Mouse (Mus musculus) heart, adult 2 months (tissue): ENCODE measurements around the gene Gimap7.

Experiments used
- CTCF ChIP-seq: fragments of 200-600 bp; IDR thresholded peaks from 2 replicates; pipeline ENCODE4 v1.8.1; 2022; ENCODE audit warnings: antibody characterized with exemption, mild to moderate bottlenecking, moderate library complexity
- EP300 ChIP-seq: fragments of 200-500 bp; IDR thresholded peaks from 2 replicates; pipeline ENCODE4 v1.6.1; 2011; ENCODE audit warnings: low read depth, low read length, control low read depth; ENCODE audit not compliant: insufficient read depth

DNA sequence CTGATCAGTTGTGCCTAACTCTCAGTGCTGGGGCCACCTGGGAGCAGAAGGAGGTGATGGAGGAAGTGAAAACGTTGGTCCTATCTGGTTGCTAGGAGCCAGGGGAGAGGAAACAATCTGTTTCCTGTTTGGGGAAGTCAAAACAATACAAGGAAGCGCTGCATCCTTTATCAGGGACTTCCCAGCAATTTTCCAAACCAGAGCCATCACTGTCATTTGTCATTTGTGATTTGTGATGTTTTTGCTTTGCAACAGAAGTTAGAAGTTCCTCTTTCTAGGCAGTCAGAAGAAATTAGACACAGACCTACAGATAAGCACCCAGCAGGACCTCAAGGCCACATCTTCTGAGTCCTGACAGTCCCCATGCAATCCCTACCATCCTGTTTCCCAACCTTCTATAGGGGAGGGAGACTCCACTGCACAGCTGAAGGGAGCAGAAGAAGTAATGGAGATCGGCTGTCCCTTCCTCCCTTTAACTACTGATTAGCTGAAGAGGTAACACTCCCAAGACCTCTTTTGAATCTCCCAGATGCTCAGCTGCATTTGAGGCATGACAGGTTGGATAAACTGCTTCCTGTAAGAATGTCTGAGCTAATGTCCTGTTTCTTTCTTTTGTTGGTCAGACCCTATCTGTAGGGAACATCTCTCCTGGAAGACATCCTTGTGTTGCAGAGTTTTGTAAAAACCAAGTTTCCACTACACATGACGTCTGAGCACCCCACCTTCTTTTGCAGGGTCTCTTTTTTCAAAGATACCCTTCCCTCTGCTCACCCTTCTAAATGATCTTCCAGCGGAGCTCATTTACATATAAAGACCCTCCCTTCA lies 18.0 kb upstream of the Gimap7 start:
- TF ChIP-seq EP300: peak; percentile 93
- no peak for TF ChIP-seq CTCF
